Mouse (Mus musculus) kidney, embryonic 14.5 days (tissue): Measurements from ENCODE around the gene Fam71d. TPM values are rescaled to one million over a fixed set of nuclear protein-coding genes. Genes with fewer than 3 reads are reported as not detected.

Experiments
- polyA plus RNA-seq: library from polyadenylated mRNA; unstranded; fragments of >200 nt; fragmentation: Nextera tagmentation; extraction: Ambion mirVana; gene quantifications from 2 replicates; pipeline ENCODE4 v1.2.1, GENCODE M21; 2014

The Fam71d gene
- polyA plus RNA-seq, 1 experiment from 2014 or later = 0.28 TPM

Other genes starting within 250 kb of the Fam71d start
- 21.9 and 23.1 TPM in 2 replicates for gene Mpp5, start 57.4 kb downstream of the Fam71d start, polyA plus RNA-seq
- 65.2 and 81.8 TPM in 2 replicates for gene Atp6v1d, start 170.1 kb downstream of the Fam71d start, polyA plus RNA-seq
- 245 and 270 TPM in 2 replicates for gene Eif2s1, start 170.3 kb downstream of the Fam71d start, polyA plus RNA-seq
- gene Plek2, start 215.4 kb downstream of the Fam71d start, polyA plus RNA-seq = 3.5 and 3.6 TPM in 2 replicates